Mouse (Mus musculus) bone marrow, adult 2 months (tissue): ENCODE data around the gene Tmem179b. TPM values are rescaled to one million over a fixed set of nuclear protein-coding genes. Genes with fewer than 3 reads are reported as not detected.
A peak's percentile ranks its signal among the peaks of the same experiment; 100 is the strongest.

Experiments used
- H3K27ac ChIP-seq: fragments of 200-500 bp; 2 replicates; pipeline ENCODE4 v1.5.1; 2012; ENCODE audit warnings: low read depth, mild to moderate bottlenecking, control low read depth, inconsistent platforms, low read length; ENCODE audit not compliant: control insufficient read depth, poor library complexity, insufficient read depth
- H3K4me1 ChIP-seq: fragments of 200-500 bp; 2 replicates; pipeline ENCODE4 v1.6.1; 2011; ENCODE audit warnings: low read length; ENCODE audit not compliant: control insufficient read depth, insufficient read depth
- H3K4me3 ChIP-seq: fragments of 200-500 bp; replicated peaks from 2 replicates; pipeline ENCODE3; 2011; ENCODE audit warnings: mild to moderate bottlenecking, low read depth, low read length, control low read depth; ENCODE audit not compliant: control insufficient read depth
- CTCF ChIP-seq: fragments of 200-500 bp; IDR thresholded peaks from 2 replicates; pipeline ENCODE4 v1.5.1; 2011; ENCODE audit warnings: low read length, control low read depth; ENCODE audit not compliant: control insufficient read depth, insufficient read depth
- POLR2A ChIP-seq: fragments of 200-500 bp; IDR thresholded peaks from 2 replicates; pipeline ENCODE4 v1.6.1; 2011; ENCODE audit warnings: low read depth, mild to moderate bottlenecking, control low read depth, low read length, borderline replicate concordance; ENCODE audit not compliant: control insufficient read depth
- WGBS: fragments of 180-500 bp; shearing (Covaris S2); methylation state at CpG from one replicate; pipeline ENCODE4 v1.1.7; 2018; 5-methylcytosine and 5-hydroxymethylcytosine counted together
- polyA plus RNA-seq: library from polyadenylated mRNA; stranded (reverse); fragments of >200 nt; gene quantifications from 2 replicates; pipeline ENCODE4 v1.2.4, GENCODE M21; 2011; ENCODE audit warnings: low replicate concordance; ENCODE audit not compliant: missing spikeins, insufficient read depth, insufficient read length

The Tmem179b gene
- polyA plus RNA-seq, 1 experiment: 62.1 TPM

DNA sequence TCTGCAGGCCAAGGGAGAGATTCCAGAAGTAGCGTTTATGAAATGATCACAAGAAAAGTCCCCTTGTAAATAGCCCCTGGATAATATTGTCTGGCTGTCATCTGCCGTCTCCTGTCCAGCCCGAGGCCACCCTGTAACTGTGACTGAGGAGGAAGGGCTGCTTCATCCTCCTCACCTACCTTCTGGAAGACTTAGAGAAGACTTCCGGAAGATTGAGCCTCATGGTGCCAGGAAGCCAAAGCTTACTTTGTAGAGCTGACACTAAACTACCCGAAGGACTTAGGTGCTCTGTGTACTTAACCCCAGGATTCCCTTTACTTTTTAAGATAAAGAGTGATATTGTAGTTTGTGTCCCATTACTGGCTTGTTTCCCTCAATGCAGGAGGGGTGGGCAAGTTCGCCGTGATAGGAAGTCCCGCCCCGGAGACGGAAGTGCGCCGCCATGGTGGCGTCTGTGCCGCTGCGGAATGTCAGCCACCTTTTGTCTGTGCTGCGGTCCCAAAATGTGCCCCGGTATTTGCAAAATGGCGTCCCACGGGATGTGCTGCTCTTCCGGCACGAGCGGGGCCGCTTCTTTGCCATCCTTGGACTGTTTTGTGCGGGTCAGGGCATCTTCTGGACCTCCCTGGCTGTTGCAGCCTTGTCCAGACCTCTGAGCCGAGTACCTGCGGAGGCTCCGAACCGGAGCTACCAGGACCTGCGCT is 3.5 kb downstream of the Tmem179b start, which contains the start of gene Tmem223:
Tmem223 (plus strand) TSS at position 430 of the 704 bp plus-strand sequence.
- Histone ChIP-seq H3K4me3 (peak within 1 kb of the TSS; percentile 87), H3K27ac (peak within 1 kb of the TSS; percentile 79), H3K4me1 (peaks cover 9% of the 10 kb centered on the region; the same call in 1 of the 2 replicates)
- TF ChIP-seq POLR2A (peak; percentile 93), CTCF (peak; percentile 11; the same call in 1 of the 2 replicates)
- 22% methylated on average over 29 of the region's 29 CpGs for WGBS

DNA sequence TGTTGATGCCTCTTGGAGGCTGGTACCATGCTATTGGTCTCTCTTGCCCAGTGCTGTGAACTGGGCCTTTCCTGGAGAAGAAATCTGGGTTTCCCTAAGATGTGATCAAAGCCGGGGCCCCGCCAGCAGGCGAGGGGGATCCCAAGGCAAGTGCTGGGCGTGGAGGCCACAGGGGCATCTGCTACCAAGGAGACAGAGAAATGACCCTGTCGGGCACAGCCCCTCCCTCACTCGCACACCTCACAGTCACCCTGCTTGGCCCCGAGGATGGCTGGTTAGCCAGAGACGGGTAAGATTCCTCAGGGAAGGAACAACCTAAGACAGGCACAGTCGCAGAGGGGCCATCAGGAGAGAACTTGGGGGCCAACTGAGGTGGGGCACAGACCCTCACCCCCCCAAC is 8.7 kb downstream of the Tmem179b start:
- no peak overlapping the region for H3K4me3 ChIP-seq
- 89% methylated on average over 9 of the region's 9 CpGs for WGBS
- H3K27ac ChIP-seq: no peak overlapping the region
- TF ChIP-seq CTCF: no peak
- no peak for TF ChIP-seq POLR2A
- no peaks in the 10 kb centered on the region for H3K4me1 ChIP-seq

DNA sequence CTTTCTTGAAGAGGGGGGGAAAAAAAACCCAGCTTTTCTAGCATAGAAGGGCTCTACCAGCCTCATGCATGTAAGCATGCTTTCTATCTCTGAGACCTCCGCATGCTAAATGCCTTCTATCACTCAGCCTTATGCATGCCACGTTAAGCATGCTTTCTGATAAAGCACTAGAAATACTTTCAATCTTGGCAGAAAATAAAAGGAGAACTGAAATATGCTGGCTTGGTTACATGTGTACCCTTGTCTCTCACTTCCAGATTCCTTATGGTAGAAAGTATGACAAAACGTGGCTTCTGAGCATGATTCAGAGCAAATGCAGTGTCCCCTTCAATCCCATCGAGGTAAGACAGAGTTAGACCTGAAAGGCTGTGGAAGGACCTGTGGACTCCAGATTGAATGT is 11.0 kb downstream of the Tmem179b start:
- Histone ChIP-seq H3K4me3 (no peak overlapping the region), H3K4me1 (no peaks in the 10 kb centered on the region), H3K27ac (no peak overlapping the region)
- WGBS: 77% methylated on average over 4 of the region's 4 CpGs
- no peak for TF ChIP-seq POLR2A

DNA sequence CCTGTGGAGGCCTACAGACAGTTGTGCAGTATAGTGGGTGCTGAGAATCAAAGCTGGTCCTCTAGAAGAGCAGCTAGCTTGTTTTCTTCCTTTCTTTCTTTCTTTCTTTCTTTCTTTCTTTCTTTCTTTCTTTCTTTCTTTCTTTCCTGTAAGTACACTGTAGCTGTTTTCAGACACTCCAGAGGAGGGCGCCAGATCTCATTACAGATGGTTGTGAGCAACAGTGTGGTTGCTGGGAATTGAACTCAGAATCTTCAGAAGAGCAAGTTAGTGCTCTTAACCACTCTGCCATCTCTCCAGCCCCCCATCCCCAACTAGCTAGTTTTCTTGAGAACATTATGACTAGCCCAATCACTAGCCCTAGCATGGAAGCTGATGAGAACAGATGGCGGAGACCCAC is 13.5 kb downstream of the Tmem179b start:
- TF ChIP-seq CTCF (no peak), POLR2A (no peak)
- WGBS: 91% methylated on average over 2 of the region's 2 CpGs
- H3K4me1 ChIP-seq: no peaks in the 10 kb centered on the region; the same call in 1 of the 2 replicates
- H3K4me3 ChIP-seq: no peak overlapping the region
- no peak overlapping the region for H3K27ac ChIP-seq

DNA sequence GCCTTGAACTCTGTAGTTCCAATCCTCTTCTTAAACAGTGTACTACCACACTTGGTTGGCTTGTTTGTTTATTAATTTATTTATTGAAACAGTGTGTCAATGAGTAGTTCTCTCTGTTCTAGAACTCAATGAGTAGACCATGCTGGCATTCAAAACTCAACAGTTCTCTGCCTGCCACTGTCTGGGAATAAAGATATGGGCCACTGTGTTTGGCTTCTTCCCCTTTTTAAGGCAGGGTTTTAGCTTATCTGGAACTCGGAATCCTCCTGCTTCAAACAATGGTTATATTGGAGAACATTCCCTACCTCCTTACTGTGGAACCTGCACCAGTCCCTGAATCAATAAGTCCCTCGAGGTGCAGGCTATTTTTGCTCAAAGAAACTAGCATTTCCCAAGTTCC is 15.4 kb downstream of the Tmem179b start:
- no peak overlapping the region for H3K4me3 ChIP-seq
- no peaks in the 10 kb centered on the region; the same call in 1 of the 2 replicates for H3K4me1 ChIP-seq
- WGBS: 27% methylated on average over 2 of the region's 2 CpGs

DNA sequence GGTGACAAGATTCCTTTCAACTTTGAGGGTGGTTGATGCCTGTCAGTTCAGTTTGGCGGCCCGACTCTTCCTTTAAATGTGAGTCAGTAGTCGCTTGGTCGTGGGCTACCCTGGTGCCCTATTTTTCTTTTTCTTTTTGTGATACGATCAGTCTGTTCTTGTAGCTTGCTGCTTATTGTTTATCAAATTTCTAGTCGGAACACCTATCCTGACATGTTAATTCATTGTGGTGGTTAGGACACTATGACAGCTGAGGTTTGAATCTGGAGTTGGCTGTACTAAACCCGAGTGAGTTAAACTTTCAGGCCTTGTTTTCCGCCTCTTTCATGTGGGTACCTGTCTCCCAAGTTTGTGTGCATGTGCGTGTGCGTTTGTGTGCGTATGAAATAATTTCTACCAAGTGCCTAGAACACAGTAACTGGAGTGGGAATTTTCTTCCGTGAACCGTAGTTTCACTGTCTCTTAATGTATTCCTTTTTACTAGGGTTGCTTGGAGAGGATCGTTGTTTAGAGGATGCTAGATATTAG is 16.7 kb downstream of the Tmem179b start:
- H3K27ac ChIP-seq: peak overlapping the region; percentile 98
- 1% methylated on average over 14 of the region's 14 CpGs for WGBS
- TF ChIP-seq POLR2A (no peak), CTCF (no peak)

More for the DNA sequence above, 15.4 kb downstream of the Tmem179b start:
- TF ChIP-seq POLR2A (no peak), CTCF (no peak)
- H3K27ac ChIP-seq: no peak overlapping the region

DNA sequence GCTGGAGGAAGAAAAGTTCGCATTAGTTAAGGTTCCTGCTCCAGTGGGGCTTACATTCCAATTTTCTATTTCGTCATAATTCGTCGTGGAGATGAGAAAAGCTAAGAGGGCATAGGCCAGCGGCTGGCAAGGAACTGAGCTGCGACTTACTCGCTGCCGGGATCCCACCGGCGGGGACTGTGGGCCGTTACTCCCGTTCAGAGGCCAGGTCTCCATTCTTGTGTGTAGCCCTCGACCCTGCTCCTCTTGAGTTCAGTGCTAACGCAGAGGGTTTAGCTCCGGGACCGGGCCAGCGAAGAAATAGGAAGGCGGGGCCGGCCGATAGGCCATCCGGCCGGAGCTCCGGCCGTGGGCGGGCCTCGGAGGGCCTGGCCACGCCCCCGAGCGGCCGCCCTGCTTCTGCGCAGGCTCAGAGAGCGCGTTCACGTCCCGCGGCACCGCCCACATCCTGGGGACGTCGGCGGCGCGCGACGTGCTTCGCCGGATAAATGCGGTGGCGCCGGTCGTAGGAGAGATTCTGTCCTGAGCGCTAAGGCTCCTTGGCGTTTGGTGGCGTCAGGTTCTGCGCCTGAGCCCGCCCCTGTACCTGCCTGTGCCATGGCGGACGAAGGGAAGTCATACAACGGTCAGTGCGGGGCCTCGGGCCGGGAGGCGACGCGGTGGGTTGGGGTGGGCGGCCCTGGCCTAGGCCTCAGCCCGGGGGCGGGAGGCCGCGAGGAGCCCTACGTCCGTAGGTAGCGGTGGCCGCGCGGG is 17.5 kb downstream of the Tmem179b start, which contains the start of gene Nxf1:
Nxf1 (plus strand) TSS at position 439 of the 753 bp plus-strand sequence.
- under 1% methylated on average over 75 of the region's 75 CpGs for WGBS
- H3K4me1 ChIP-seq: no peaks in the 10 kb centered on the region; the same call in 1 of the 2 replicates
- H3K4me3 ChIP-seq: peak within 1 kb of the TSS; percentile 100
- peak within 1 kb of the TSS; percentile 98 for H3K27ac ChIP-seq
- TF ChIP-seq POLR2A (peak; percentile 97), CTCF (no peak; the same call in 1 of the 2 replicates)

More for the DNA sequence above, 16.7 kb downstream of the Tmem179b start:
- Histone ChIP-seq H3K4me1 (no peaks in the 10 kb centered on the region; the same call in 1 of the 2 replicates), H3K4me3 (peak overlapping the region; percentile 100)

DNA sequence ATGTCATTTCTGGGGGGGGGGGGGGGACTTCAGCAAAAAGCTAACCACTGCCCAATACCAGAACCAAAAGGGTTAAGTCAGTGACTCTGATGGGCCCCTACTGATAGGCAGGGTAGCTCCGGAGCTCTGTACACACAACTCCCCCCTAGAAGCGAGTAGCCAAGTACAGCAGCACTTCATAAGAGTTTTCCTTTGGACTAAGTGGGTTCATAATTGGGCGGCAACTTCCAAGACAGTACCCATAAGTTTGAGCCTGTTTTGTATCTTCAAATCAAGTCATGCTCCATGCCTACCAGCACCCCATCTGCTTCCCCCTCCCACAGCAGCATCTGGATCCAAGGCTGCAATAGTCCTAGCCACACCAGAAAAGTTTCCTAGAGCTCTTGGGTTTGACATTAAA is 18.6 kb downstream of the Tmem179b start:
- TF ChIP-seq POLR2A (no peak), CTCF (no peak)
- Histone ChIP-seq H3K4me3 (no peak overlapping the region), H3K27ac (no peak overlapping the region), H3K4me1 (no peaks in the 10 kb centered on the region; the same call in 1 of the 2 replicates)
- WGBS: 57% methylated on average over 3 of the region's 3 CpGs
